ENCODE assay signal across 25 mouse cellular contexts in the genomic region with DNA sequence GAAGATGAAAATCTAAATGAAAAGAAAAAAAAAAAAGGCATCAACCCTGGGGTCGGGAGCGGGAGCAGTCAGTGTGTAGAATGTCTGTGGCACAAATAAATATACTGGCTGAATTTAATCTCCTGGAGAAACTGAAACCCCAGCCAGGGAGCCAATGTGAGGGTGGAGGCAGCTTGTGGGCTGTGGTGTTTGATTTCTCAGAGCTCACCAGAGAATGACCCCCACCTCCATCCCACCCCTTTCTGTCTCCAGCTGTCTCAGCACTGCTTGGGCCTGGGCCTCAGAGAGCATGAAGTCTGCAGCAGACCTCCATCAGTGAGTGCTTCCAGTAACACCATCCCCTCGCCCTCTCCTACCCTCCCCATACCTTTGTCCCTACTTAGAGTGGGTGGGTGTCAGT. TPM values are rescaled to one million over a fixed set of nuclear protein-coding genes. Genes with fewer than 3 reads are reported as not detected.
DNase-seq lines count a peak whose midpoint lies in the region; ATAC-seq and TF ChIP-seq lines count a peak whose summit lies in the region.
"Had no signal": no experiment of that assay in that cellular context is flagged by ENCODE, and none has a peak within 500 bp of the region (broad histone marks: within the 10 kb centered on the region; RNA-seq: fewer than 3 reads in every experiment).

No protein-coding gene starts in this region.

- TF ChIP-seq EP300 in lung, postnatal 0 days (IDR thresholded peaks at IDR 0.05) = no peak

- H3ac ChIP-seq in myocyte (ENCODE audit: control insufficient read depth, insufficient read length) = no peak overlapping the region

- ATAC-seq in intestine, embryonic 14.5 days (replicated peaks; ENCODE audit: low FRiP score, low TSS enrichment, low read depth) = no peak
- ATAC-seq in intestine, embryonic 15.5 days = no peak
- peak; percentile 41; the same call in 1 of the 2 replicates for ATAC-seq in lung, embryonic 16.5 days (ENCODE audit: low read depth)
- ATAC-seq in lung, postnatal 0 days = no peak
- ATAC-seq in inflammation-experienced regulatory T-cells, adult 6 months = no peak
- ATAC-seq: forebrain, embryonic 16.5 days; hindbrain, postnatal 0 days; midbrain, embryonic 16.5 days had no signal

- no peak overlapping the region for H3K9ac ChIP-seq in intestine, embryonic 14.5 days (ENCODE audit: low read length)
- no peak overlapping the region for H3K9ac ChIP-seq in intestine, embryonic 15.5 days
- H3K9ac ChIP-seq in lung, embryonic 16.5 days (ENCODE audit: low read length) = no peak overlapping the region
- H3K9ac ChIP-seq in lung, postnatal 0 days (replicated peaks; ENCODE audit: low read depth) = no peak overlapping the region

- TF ChIP-seq CTCF in lung, postnatal 0 days (IDR thresholded peaks at IDR 0.05) = no peak

- TF ChIP-seq POLR2A in myocyte (IDR thresholded peaks at IDR 0.05; ENCODE audit: insufficient read length, low read depth) = no peak

- WGBS in intestine, embryonic 14.5 days = 36% methylated on average over 3 of the region's 3 CpGs
- WGBS in intestine, embryonic 15.5 days = 56% methylated on average over 3 of the region's 3 CpGs
- 47% methylated on average over 3 of the region's 3 CpGs for WGBS in lung, embryonic 16.5 days
- WGBS in lung, postnatal 0 days = 60% methylated on average over 3 of the region's 3 CpGs

- H3K9me3 ChIP-seq in intestine, embryonic 14.5 days (ENCODE audit: control insufficient read depth, low read length) = no peaks in the 10 kb centered on the region
- no peaks in the 10 kb centered on the region for H3K9me3 ChIP-seq in intestine, embryonic 15.5 days
- H3K9me3 ChIP-seq in lung, embryonic 16.5 days (ENCODE audit: control insufficient read depth, low read length) = no peaks in the 10 kb centered on the region
- no peaks in the 10 kb centered on the region for H3K9me3 ChIP-seq in lung, postnatal 0 days (ENCODE audit: low read length)
- H3K9me3 ChIP-seq: hindbrain, embryonic 10.5 days had no signal

- H3K79me2 ChIP-seq in myocyte (ENCODE audit: control insufficient read depth, insufficient read depth) = no peaks in the 10 kb centered on the region

- peak; percentile 45 for DNase-seq in intestine, embryonic 14.5 days (ENCODE audit: low spot score)
- DNase-seq in lung, postnatal 0 days (ENCODE audit: low spot score) = no peak
- peak; percentile 2 to 13 for DNase-seq in gastrocnemius, adult 8-10 months (ENCODE audit: low spot score in 2 of 2)
- DNase-seq in right cerebral cortex, adult 18-20 months = no peak
- DNase-seq: B cell, adult 2 months; cerebellum, adult 18-20 months; cerebellum, postnatal 25 days; kidney, adult 8-10 months; left cerebral cortex, postnatal 4 days; lung, postnatal 4 days; thymus, postnatal 36 days had no signal

- H3K36me3 ChIP-seq in intestine, embryonic 14.5 days (ENCODE audit: control insufficient read depth, insufficient read depth, low read length) = no peaks in the 10 kb centered on the region
- no peaks in the 10 kb centered on the region for H3K36me3 ChIP-seq in intestine, embryonic 15.5 days
- no peaks in the 10 kb centered on the region for H3K36me3 ChIP-seq in lung, embryonic 16.5 days (ENCODE audit: control insufficient read depth, insufficient read depth, low read length)
- H3K36me3 ChIP-seq in lung, postnatal 0 days (ENCODE audit: insufficient read depth, low read length) = no peaks in the 10 kb centered on the region
- no peaks in the 10 kb centered on the region for H3K36me3 ChIP-seq in myocyte (ENCODE audit: control insufficient read depth, insufficient read depth)
- H3K36me3 ChIP-seq: hindbrain, embryonic 10.5 days had no signal

- H3K4me2 ChIP-seq in intestine, embryonic 14.5 days (ENCODE audit: low read length) = no peak overlapping the region
- no peak overlapping the region for H3K4me2 ChIP-seq in intestine, embryonic 15.5 days (replicated peaks)
- H3K4me2 ChIP-seq in lung, embryonic 16.5 days (ENCODE audit: low read depth, low read length) = no peak overlapping the region
- H3K4me2 ChIP-seq in lung, postnatal 0 days (replicated peaks; ENCODE audit: low read depth, low read length) = no peak overlapping the region
- peak overlapping the region; percentile 30 for H3K4me2 ChIP-seq in myocyte (ENCODE audit: low read depth)

- H3K4me1 ChIP-seq in intestine, embryonic 14.5 days (replicated peaks; ENCODE audit: control insufficient read depth, insufficient read depth, low read length) = no peaks in the 10 kb centered on the region
- no peaks in the 10 kb centered on the region for H3K4me1 ChIP-seq in intestine, embryonic 15.5 days (replicated peaks)
- H3K4me1 ChIP-seq in lung, embryonic 16.5 days (replicated peaks; ENCODE audit: control insufficient read depth, insufficient read depth, low read length) = 0 out of 2 replicates have a peak, but pooled peaks cover 2% of the 10 kb centered on the region
- no peaks in the 10 kb centered on the region for H3K4me1 ChIP-seq in lung, postnatal 0 days (ENCODE audit: insufficient read depth, low read depth, low read length)

- H3K27ac ChIP-seq in intestine, embryonic 14.5 days (ENCODE audit: low read depth) = no peak overlapping the region
- no peak overlapping the region for H3K27ac ChIP-seq in intestine, embryonic 15.5 days
- H3K27ac ChIP-seq in lung, embryonic 16.5 days (ENCODE audit: low read length) = no peak overlapping the region
- H3K27ac ChIP-seq in lung, postnatal 0 days (ENCODE audit: low read length) = no peak overlapping the region
- H3K27ac ChIP-seq: hindbrain, embryonic 10.5 days; hindbrain, postnatal 0 days had no signal

- no peaks in the 10 kb centered on the region for H3K27me3 ChIP-seq in intestine, embryonic 14.5 days (replicated peaks; ENCODE audit: control insufficient read depth, insufficient read depth, low read length)
- no peaks in the 10 kb centered on the region for H3K27me3 ChIP-seq in intestine, embryonic 15.5 days (replicated peaks)
- H3K27me3 ChIP-seq in lung, embryonic 16.5 days (ENCODE audit: control insufficient read depth, insufficient read depth, low read depth, low read length) = no peaks in the 10 kb centered on the region
- H3K27me3 ChIP-seq in lung, postnatal 0 days (replicated peaks; ENCODE audit: insufficient read depth, low read length) = no peaks in the 10 kb centered on the region
- H3K27me3 ChIP-seq in myocyte (ENCODE audit: control insufficient read depth, insufficient read depth, insufficient read length) = no peaks in the 10 kb centered on the region

- no peak overlapping the region for H3K4me3 ChIP-seq in intestine, embryonic 14.5 days (ENCODE audit: low read depth, low read length)
- H3K4me3 ChIP-seq in intestine, embryonic 15.5 days (replicated peaks) = no peak overlapping the region
- H3K4me3 ChIP-seq in lung, embryonic 16.5 days (ENCODE audit: low read length) = no peak overlapping the region
- H3K4me3 ChIP-seq in lung, postnatal 0 days (ENCODE audit: low read depth, low read length) = no peak overlapping the region
- H3K4me3 ChIP-seq in myocyte = no peak overlapping the region
- H3K4me3 ChIP-seq: hindbrain, embryonic 10.5 days had no signal

TF ChIP-seq in myocyte, 11 proteins besides CTCF, POLR2A, EP300 and RAD21:
- TF ChIP-seq E2F4 (IDR thresholded peaks at IDR 0.05; ENCODE audit: insufficient read depth) = no peak
- TF ChIP-seq TCF12 (IDR thresholded peaks at IDR 0.05; ENCODE audit: insufficient read depth, poor library complexity, severe bottlenecking) = no peak
- peak in 2 of 3 experiments; percentile 50 to 70 for TF ChIP-seq MYOD1 (IDR thresholded peaks at IDR 0.05; ENCODE audit: control insufficient read depth in 1 of 3, insufficient read length in 2 of 3, low read depth in 2 of 3)
- peak in 1 of 3 experiments; percentile 41 for TF ChIP-seq MYOG (IDR thresholded peaks at IDR 0.05; ENCODE audit: control insufficient read depth in 1 of 3, insufficient read depth in 1 of 3, insufficient read length in 2 of 3, low read depth in 2 of 3)

RNA-seq across cellular contexts. Expression of gene Nostrin, which starts 20.3 kb away (rescaled TPM):
- 17.9 and 18.9 TPM in 2 replicates for polyA plus RNA-seq in intestine, embryonic 14.5 days (2014; fragmentation: Nextera tagmentation; extraction: Ambion mirVana)
- polyA plus RNA-seq in intestine, embryonic 15.5 days (2015; fragmentation: Nextera tagmentation; extraction: Ambion mirVana) = 22.5 and 24.0 TPM in 2 replicates
- 19.3 and 19.5 TPM in 2 replicates for polyA plus RNA-seq in lung, embryonic 16.5 days (2015; fragmentation: Nextera tagmentation; extraction: Ambion mirVana)
- polyA plus RNA-seq in lung, postnatal 0 days (2015; fragmentation: Nextera tagmentation; extraction: Ambion mirVana) = 47.2 and 48.0 TPM in 2 replicates
- total RNA-seq in gastrocnemius, adult 8-10 months (2022) = 1 to 10 TPM; 1.9 to 3.2 (median 2.4) TPM
- 0.13 TPM for polyA plus RNA-seq in myocyte (2012; fragmentation: generic; extraction: Trizol)
- polyA plus RNA-seq in inflammation-experienced regulatory T-cells, adult 6 months (2017; shearing (Covaris generic)) = 1 to 10 TPM in 1 of 3 experiments, under 1 TPM in 2; 0.62 to 1.2 (median 0.74) TPM

RNA-seq across cellular contexts. Expression of gene Spc25, which starts 50.1 kb away (rescaled TPM):
- polyA plus RNA-seq in intestine, embryonic 14.5 days (2014; fragmentation: Nextera tagmentation; extraction: Ambion mirVana) = 144 and 155 TPM in 2 replicates
- 120 and 135 TPM in 2 replicates for polyA plus RNA-seq in intestine, embryonic 15.5 days (2015; fragmentation: Nextera tagmentation; extraction: Ambion mirVana)
- polyA plus RNA-seq in lung, embryonic 16.5 days (2015; fragmentation: Nextera tagmentation; extraction: Ambion mirVana) = 178 and 186 TPM in 2 replicates
- polyA plus RNA-seq in lung, postnatal 0 days (2015; fragmentation: Nextera tagmentation; extraction: Ambion mirVana) = 11.1 and 15.5 TPM in 2 replicates
- under 1 TPM in 3 of 4 experiments, not detected in 1; 0.17 to 0.51 (median 0.31) TPM for total RNA-seq in gastrocnemius, adult 8-10 months (2022)
- 16.3 TPM for polyA plus RNA-seq in myocyte (2012; fragmentation: generic; extraction: Trizol)
- 10 to 100 TPM in 1 of 3 experiments, 1 to 10 TPM in 2; 6.9 to 69.2 (median 7.4) TPM for polyA plus RNA-seq in inflammation-experienced regulatory T-cells, adult 6 months (2017; shearing (Covaris generic))

RNA-seq across cellular contexts. Expression of gene G6pc2, which starts 55.0 kb away (rescaled TPM):
- polyA plus RNA-seq in intestine, embryonic 14.5 days (2014; fragmentation: Nextera tagmentation; extraction: Ambion mirVana) = 0.39 and 1.7 TPM in 2 replicates
- 0.73 and 0.90 TPM in 2 replicates for polyA plus RNA-seq in intestine, embryonic 15.5 days (2015; fragmentation: Nextera tagmentation; extraction: Ambion mirVana)
- polyA plus RNA-seq in lung, embryonic 16.5 days (2015; fragmentation: Nextera tagmentation; extraction: Ambion mirVana) = not detected in 2 replicates
- not detected in 2 replicates for polyA plus RNA-seq in lung, postnatal 0 days (2015; fragmentation: Nextera tagmentation; extraction: Ambion mirVana)
- total RNA-seq in gastrocnemius, adult 8-10 months (2022) = not detected
- not detected for polyA plus RNA-seq in myocyte (2012; fragmentation: generic; extraction: Trizol)
- polyA plus RNA-seq in inflammation-experienced regulatory T-cells, adult 6 months (2017; shearing (Covaris generic)) = not detected
- total RNA-seq: heart, adult 8-10 months; layer of hippocampus, adult 8-10 months; left cerebral cortex, adult 18-20 months; left cerebral cortex, postnatal 4 days; neutrophil, adult 5-6 weeks had no signal
- polyA plus RNA-seq: forebrain, embryonic 16.5 days; heart, postnatal 0 days; hindbrain, embryonic 10.5 days; liver, embryonic 16.5 days; midbrain, embryonic 16.5 days had no signal

Comparison
In these comparisons a context has a peak if more than half of its experiments do, and no peak if none do; other contexts are left out.
1. DNase-seq: peak in intestine, embryonic 14.5 days (single experiment) and gastrocnemius, adult 8-10 months (2 of 2); none in lung, postnatal 0 days (single experiment) and right cerebral cortex, adult 18-20 months (single experiment).